Mouse (Mus musculus): ENCODE data around the gene Trpc4ap.

- TF ChIP-seq CHD2 (IDR thresholded peaks at IDR 0.05; ENCODE audit: low read depth, low read length) = no peak
- no peak for TF ChIP-seq ZC3H11A (IDR thresholded peaks at IDR 0.05; ENCODE audit: borderline replicate concordance, low read depth, low read length)
- TF ChIP-seq ZNF384 (IDR thresholded peaks at IDR 0.05; ENCODE audit: low read depth, low read length) = no peak
- TF ChIP-seq MAFK (IDR thresholded peaks at IDR 0.05; ENCODE audit: insufficient read depth, low read depth, low read length) = peak; percentile 88
Observed at GRCm38 (mm10) chr2:155585486-155585885, 106.7 kb downstream of the Trpc4ap start.
